Mouse (Mus musculus): Measurements from ENCODE around the gene Ttc8.

DNA sequence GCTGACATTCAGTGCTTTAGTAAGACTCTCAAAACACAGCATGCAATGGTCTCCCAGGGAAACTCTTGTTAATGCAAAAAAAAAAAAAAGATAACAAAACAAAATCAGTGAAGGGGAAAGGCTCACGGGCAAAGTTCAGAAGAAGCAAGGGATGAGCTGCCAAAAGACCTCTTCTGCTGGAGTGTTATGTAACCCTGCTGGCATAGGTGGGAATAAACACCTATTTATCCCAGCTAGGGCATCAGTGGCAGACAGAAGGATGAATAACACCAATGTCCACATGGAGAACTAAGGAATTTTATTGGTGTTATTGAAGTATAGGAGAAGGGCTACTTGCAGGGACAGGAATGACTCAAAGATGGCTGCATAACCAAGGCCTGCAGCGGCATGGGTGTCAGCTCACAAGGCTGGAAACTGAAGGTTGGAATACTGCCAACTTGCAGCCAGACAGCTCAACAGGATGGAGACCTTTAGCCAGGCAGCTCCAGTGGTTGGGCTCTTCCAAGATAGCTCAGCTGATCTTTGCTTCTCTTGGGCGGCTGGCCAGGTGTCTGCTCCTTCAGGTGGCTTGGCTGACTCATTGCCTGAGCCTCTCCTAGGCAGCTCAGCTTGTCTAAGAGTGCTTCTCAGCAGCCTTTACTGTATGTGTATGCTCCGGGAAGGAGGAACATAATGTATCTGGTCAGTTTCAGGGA, 45.2 kb downstream of the Ttc8 start:
- TF ChIP-seq CTCF (conservative IDR thresholded peaks at IDR 0.05; ENCODE audit: insufficient read depth, insufficient read length, low read depth, low read length) (no peak), POLR2A (IDR thresholded peaks at IDR 0.05; ENCODE audit: low read depth, low read length) (no peak)

Measured in kidney, adult 2 months (tissue).